Comparison of ENCODE assay signal across 14 mouse cellular contexts in the genomic region with DNA sequence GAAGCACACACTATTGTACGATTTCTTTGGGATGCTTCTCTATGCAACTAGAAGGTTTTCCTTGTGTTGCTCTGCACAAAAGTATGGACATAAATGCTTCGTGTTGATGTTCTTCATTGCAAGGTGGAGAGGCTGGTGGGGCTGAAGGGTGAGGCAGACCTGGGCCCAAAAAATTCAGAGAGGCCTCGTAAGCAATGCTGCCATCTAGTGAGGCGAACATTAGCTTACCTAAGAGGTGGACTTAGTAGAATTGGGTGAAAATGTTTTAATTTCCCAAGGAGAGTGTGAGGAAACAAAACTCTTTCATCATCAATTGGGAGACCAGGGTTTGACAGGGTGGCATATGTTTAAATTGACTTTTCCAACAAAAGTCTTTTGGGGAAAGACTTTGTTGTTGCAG.
A peak's percentile ranks its signal among the peaks of the same experiment; 100 is the strongest.
DNase-seq lines count a peak whose midpoint lies in the region; ATAC-seq and TF ChIP-seq lines count a peak whose summit lies in the region.
"Had no signal": no experiment of that assay in that cellular context is flagged by ENCODE, and none has a peak within 500 bp of the region (broad histone marks: within the 10 kb centered on the region; RNA-seq: fewer than 3 reads in every experiment).

No protein-coding gene starts in this region.

- H3K27ac ChIP-seq in MEL (ENCODE audit: control insufficient read depth, low read depth, low read length): no peak overlapping the region
- H3K27ac ChIP-seq: forebrain, embryonic 15.5 days; limb, embryonic 12.5 days; macrophage; stomach, embryonic 15.5 days had no signal

- no peaks in the 10 kb centered on the region for H3K27me3 ChIP-seq in MEL (ENCODE audit: control insufficient read depth in 1 of 2, insufficient read depth in 2 of 2, low read length in 2 of 2)
- H3K27me3 ChIP-seq: forebrain, embryonic 15.5 days; limb, embryonic 12.5 days; stomach, embryonic 15.5 days had no signal

- no peak overlapping the region for H3K4me3 ChIP-seq in MEL (ENCODE audit: control insufficient read depth in 1 of 2, insufficient read depth in 1 of 2, low read depth in 2 of 2, low read length in 2 of 2)
- H3K4me3 ChIP-seq: forebrain, embryonic 15.5 days; limb, embryonic 12.5 days; stomach, embryonic 15.5 days had no signal

- 0 out of 2 replicates have a peak, but pooled peaks have one; percentile 47 for ATAC-seq in frontal cortex, adult (ENCODE audit: low TSS enrichment)
- no peak for ATAC-seq in megakaryocyte-erythroid progenitor cell, adult 5-6 weeks (replicated peaks; ENCODE audit: low FRiP score, low TSS enrichment, poor library complexity, severe bottlenecking)
- ATAC-seq: forebrain, embryonic 15.5 days had no signal

- no peaks in the 10 kb centered on the region for H3K9me3 ChIP-seq in MEL (replicated peaks; ENCODE audit: insufficient read depth, low read length)
- H3K9me3 ChIP-seq: forebrain, embryonic 15.5 days; limb, embryonic 12.5 days; stomach, embryonic 15.5 days had no signal

- no peak overlapping the region for H3K9ac ChIP-seq in MEL (ENCODE audit: control insufficient read depth, low read depth, low read length, poor library complexity, severe bottlenecking)
- H3K9ac ChIP-seq: forebrain, embryonic 15.5 days; limb, embryonic 12.5 days; stomach, embryonic 15.5 days had no signal

- peak in 2 of 3 experiments; percentile 20 to 60; a peak in 2 of 6 replicates for TF ChIP-seq CTCF in MEL (IDR thresholded peaks at IDR 0.05 in 2 of 3, conservative IDR thresholded peaks at IDR 0.05 in 1 of 3; ENCODE audit: control insufficient read depth in 1 of 3, insufficient read depth in 1 of 3, low read depth in 2 of 3, low read length in 3 of 3, poor library complexity in 1 of 3, severe bottlenecking in 1 of 3)

- no peak for DNase-seq in frontal cortex, postnatal 10 days (ENCODE audit: low spot score in 2 of 2)
- DNase-seq in left cerebral cortex, postnatal 4 days: peak; percentile 10
- DNase-seq in left cerebral cortex, adult 11 months (ENCODE audit: low spot score): no peak
- no peak for DNase-seq in MEL (ENCODE audit: low read depth, low spot score)
- peak; percentile 65 for DNase-seq in embryo, embryonic 11 days
- DNase-seq in spleen, adult 12 weeks (ENCODE audit: low spot score): no peak
- DNase-seq: adrenal gland, postnatal 10 days had no signal

- TF ChIP-seq RAD21 in MEL (IDR thresholded peaks at IDR 0.05; ENCODE audit: low read depth, low read length): peak; percentile 61

- peaks cover 21 to 30% of the 10 kb centered on the region in 2 experiments for H3K4me1 ChIP-seq in MEL (ENCODE audit: control insufficient read depth in 1 of 2, insufficient read depth in 2 of 2, low read length in 2 of 2)
- H3K4me1 ChIP-seq: forebrain, embryonic 15.5 days; stomach, embryonic 15.5 days had no signal

- H3K36me3 ChIP-seq in MEL (ENCODE audit: control insufficient read depth in 1 of 2, insufficient read depth in 2 of 2, low read length in 2 of 2): peaks cover 0 to 29% of the 10 kb centered on the region in 2 experiments; a peak in 2 of 4 replicates
- H3K36me3 ChIP-seq: forebrain, embryonic 15.5 days; G1E; stomach, embryonic 15.5 days had no signal

- TF ChIP-seq POLR2A in MEL (IDR thresholded peaks at IDR 0.05; ENCODE audit: control insufficient read depth in 1 of 2, insufficient read depth in 1 of 2, low read depth in 1 of 2, low read length in 2 of 2, poor library complexity in 1 of 2): no peak

- TF ChIP-seq EP300 in MEL (IDR thresholded peaks at IDR 0.05; ENCODE audit: low read depth in 1 of 2, low read length in 2 of 2): no peak

- intact Hi-C loops in left cerebral cortex, postnatal 4 days (cut with DNase I): no loop called here

- no peaks in the 10 kb centered on the region for H3K79me2 ChIP-seq in MEL (ENCODE audit: control insufficient read depth, insufficient read depth, low read length, poor library complexity)

TF ChIP-seq in MEL, 35 proteins besides CTCF, POLR2A, EP300 and RAD21:
- peak; percentile 74 for TF ChIP-seq ZC3H11A (IDR thresholded peaks at IDR 0.05; ENCODE audit: low read depth, low read length)
- TF ChIP-seq SIN3A (IDR thresholded peaks at IDR 0.05; ENCODE audit: low read length): no peak
- no peak for TF ChIP-seq BHLHE40 (IDR thresholded peaks at IDR 0.05; ENCODE audit: borderline replicate concordance, low read depth, low read length)
- TF ChIP-seq KAT2A (conservative IDR thresholded peaks at IDR 0.05; ENCODE audit: low read depth, low read length): no peak
- no peak for TF ChIP-seq TBP (IDR thresholded peaks at IDR 0.05; ENCODE audit: low read depth, low read length)
- peak; percentile 72 for TF ChIP-seq SMC3 (IDR thresholded peaks at IDR 0.05; ENCODE audit: low read depth, low read length)
- TF ChIP-seq ETS1 (IDR thresholded peaks at IDR 0.05; ENCODE audit: low read depth, low read length): no peak
- TF ChIP-seq NRF1 (IDR thresholded peaks at IDR 0.05; ENCODE audit: insufficient read depth, low read depth, low read length, poor library complexity, severe bottlenecking): no peak
- no peak for TF ChIP-seq CHD1 (IDR thresholded peaks at IDR 0.05; ENCODE audit: low read depth, low read length)
- TF ChIP-seq MYC (IDR thresholded peaks at IDR 0.05; ENCODE audit: low read depth, low read length): no peak

Comparison
In these comparisons a context has a peak if more than half of its experiments do, and no peak if none do; other contexts are left out.
1. DNase-seq: peak in left cerebral cortex, postnatal 4 days (single experiment) and embryo, embryonic 11 days (single experiment); none in frontal cortex, postnatal 10 days (0 of 2), left cerebral cortex, adult 11 months (single experiment), MEL (single experiment) and spleen, adult 12 weeks (single experiment).